Mouse (Mus musculus): ENCODE measurements around the gene Prr22. TPM values are rescaled to one million over a fixed set of nuclear protein-coding genes. Genes with fewer than 3 reads are reported as not detected.

The Prr22 gene
- total RNA-seq, 2 experiments from 2014 or later, result 0.47 to 0.49 TPM

- DNase-seq (ENCODE audit: low spot score in 2 of 2), result no peak
Measured at GRCm38 (mm10) chr17:56759261-56759660, 10.8 kb upstream of the Prr22 start.

GRCm38 (mm10) chr17:56761077-56761476 lies 9.0 kb upstream of the Prr22 start:
- DNase-seq (ENCODE audit: low spot score in 2 of 2), result no peak

GRCm38 (mm10) chr17:56761991-56762410 lies 8.0 kb upstream of the Prr22 start:
- peak; percentile 79 to 91 for DNase-seq (ENCODE audit: low spot score in 2 of 2)

GRCm38 (mm10) chr17:56762769-56763731 lies 7.0 kb upstream of the Prr22 start:
- DNase-seq (ENCODE audit: low spot score in 2 of 2), result no peak

GRCm38 (mm10) chr17:56763741-56764250 lies 6.3 kb upstream of the Prr22 start:
- DNase-seq (ENCODE audit: low spot score in 2 of 2), result no peak

GRCm38 (mm10) chr17:56764474-56765354 lies 5.3 kb upstream of the Prr22 start, which contains the start of gene Dus3l:
Gene Dus3l (plus strand): TSS chr17:56764757.
- DNase-seq (ENCODE audit: low spot score in 2 of 2), result peak; percentile 67 to 87

GRCm38 (mm10) chr17:56765431-56765830 lies 4.6 kb upstream of the Prr22 start:
- DNase-seq (ENCODE audit: low spot score in 2 of 2), result no peak

- no peak for DNase-seq (ENCODE audit: low spot score in 2 of 2)
Measured at GRCm38 (mm10) chr17:56766631-56767405, 3.2 kb upstream of the Prr22 start.

- DNase-seq (ENCODE audit: low spot score in 2 of 2), result no peak
Measured at GRCm38 (mm10) chr17:56767531-56768135, 2.4 kb upstream of the Prr22 start.

GRCm38 (mm10) chr17:56768941-56769340 lies 1.1 kb upstream of the Prr22 start:
- DNase-seq (ENCODE audit: low spot score in 2 of 2), result no peak

- DNase-seq (ENCODE audit: low spot score in 2 of 2), result no peak
Measured at GRCm38 (mm10) chr17:56777568-56777967, 7.5 kb downstream of the Prr22 start.

GRCm38 (mm10) chr17:56778779-56779362 lies 8.8 kb downstream of the Prr22 start:
- no peak for DNase-seq (ENCODE audit: low spot score in 2 of 2)

- DNase-seq (ENCODE audit: low spot score in 2 of 2), result no peak
Measured at GRCm38 (mm10) chr17:56780291-56780978, 10.4 kb downstream of the Prr22 start.

- DNase-seq (ENCODE audit: low spot score in 2 of 2), result no peak
Measured at GRCm38 (mm10) chr17:56788886-56789285, 18.8 kb downstream of the Prr22 start.

GRCm38 (mm10) chr17:56789286-56789685 lies 19.2 kb downstream of the Prr22 start:
- DNase-seq (ENCODE audit: low spot score in 2 of 2), result no peak

GRCm38 (mm10) chr17:56792588-56792987 lies 22.5 kb downstream of the Prr22 start:
- no peak for DNase-seq (ENCODE audit: low spot score in 2 of 2)

GRCm38 (mm10) chr17:56793614-56794319 lies 23.7 kb downstream of the Prr22 start:
- DNase-seq (ENCODE audit: low spot score in 2 of 2), result no peak

- no peak for DNase-seq (ENCODE audit: low spot score in 2 of 2)
Measured at GRCm38 (mm10) chr17:56799276-56799675, 29.2 kb downstream of the Prr22 start.

- no peak for DNase-seq (ENCODE audit: low spot score in 2 of 2)
Measured at GRCm38 (mm10) chr17:56802065-56802464, 32.0 kb downstream of the Prr22 start.

Measured in gastrocnemius, postnatal 4 days (tissue).